Mouse (Mus musculus) myocyte (in vitro differentiated cells): ENCODE data around the gene Vps45. TPM values are rescaled to one million over a fixed set of nuclear protein-coding genes. Genes with fewer than 3 reads are reported as not detected.

Experiments
- H3K27me3 ChIP-seq: one replicate; pipeline ENCODE4 v1.6.1; 2011; ENCODE audit not compliant: control insufficient read depth, insufficient read depth, insufficient read length
- H3K36me3 ChIP-seq: one replicate; pipeline ENCODE4 v1.6.1; 2011; ENCODE audit not compliant: control insufficient read depth, insufficient read depth
- H3K4me2 ChIP-seq: one replicate; pipeline ENCODE4 v1.6.1; 2011; ENCODE audit warnings: low read depth, control low read depth
- H3K4me3 ChIP-seq: one replicate; pipeline ENCODE4 v1.5.1; 2011; ENCODE audit warnings: mild to moderate bottlenecking, control low read depth, moderate library complexity
- H3K79me2 ChIP-seq: one replicate; pipeline ENCODE4 v1.6.1; 2011; ENCODE audit not compliant: control insufficient read depth, insufficient read depth
- H3ac ChIP-seq: one replicate; pipeline ENCODE4 v1.6.1; 2011; ENCODE audit not compliant: control insufficient read depth, insufficient read length
- CEBPB ChIP-seq: IDR thresholded peaks from 2 replicates; pipeline ENCODE4 v1.6.1; 2011; ENCODE audit warnings: mild to moderate bottlenecking, moderate library complexity; ENCODE audit not compliant: poor library complexity, insufficient read depth, severe bottlenecking
- E2F4 ChIP-seq: IDR thresholded peaks from one replicate; pipeline ENCODE4 v1.6.1; 2011; ENCODE audit warnings: mild to moderate bottlenecking, control low read depth, moderate library complexity; ENCODE audit not compliant: insufficient read depth
- MAX ChIP-seq: IDR thresholded peaks from one replicate; pipeline ENCODE4 v1.6.1; 2011; ENCODE audit warnings: low read depth, mild to moderate bottlenecking, control low read depth
- MYOD1 ChIP-seq, 3 experiments: IDR thresholded peaks; one replicate each; pipeline ENCODE4 v1.6.1; 2011; ENCODE audit warnings: control low read depth in 2 of 3, low read depth in 2 of 3, mild to moderate bottlenecking in 2 of 3, moderate library complexity in 1 of 3; ENCODE audit not compliant: insufficient read length in 2 of 3, control insufficient read depth in 1 of 3
- MYOG ChIP-seq, 3 experiments: IDR thresholded peaks; one replicate each; pipeline ENCODE4 v1.6.1; 2011; ENCODE audit warnings: control low read depth in 2 of 3, low read depth in 2 of 3, mild to moderate bottlenecking in 2 of 3; ENCODE audit not compliant: insufficient read length in 2 of 3, control insufficient read depth in 1 of 3, insufficient read depth in 1 of 3
- POLR2A ChIP-seq: IDR thresholded peaks from one replicate; pipeline ENCODE4 v1.6.1; 2011; ENCODE audit warnings: low read depth, mild to moderate bottlenecking, control low read depth, moderate library complexity; ENCODE audit not compliant: insufficient read length
- POLR2AphosphoS2 ChIP-seq: IDR thresholded peaks from one replicate; pipeline ENCODE4 v1.6.1; 2011; ENCODE audit warnings: low read depth, control low read depth; ENCODE audit not compliant: insufficient read length
- REST ChIP-seq: IDR thresholded peaks from one replicate; pipeline ENCODE4 v1.6.1; 2011; ENCODE audit warnings: mild to moderate bottlenecking, control low read depth, moderate library complexity; ENCODE audit not compliant: insufficient read depth, insufficient read length
- SRF ChIP-seq: IDR thresholded peaks from one replicate; pipeline ENCODE4 v1.6.1; 2011; ENCODE audit warnings: low read depth; ENCODE audit not compliant: control insufficient read depth, insufficient read length
- TCF12 ChIP-seq: IDR thresholded peaks from one replicate; pipeline ENCODE4 v1.6.1; 2011; ENCODE audit warnings: mild to moderate bottlenecking, control low read depth; ENCODE audit not compliant: poor library complexity, insufficient read depth, severe bottlenecking
- TCF3 ChIP-seq: IDR thresholded peaks from one replicate; pipeline ENCODE4 v1.6.1; 2011; ENCODE audit warnings: low read depth, control low read depth; ENCODE audit not compliant: insufficient read length
- USF1 ChIP-seq: IDR thresholded peaks from one replicate; pipeline ENCODE4 v1.6.1; 2011; ENCODE audit warnings: low read depth, mild to moderate bottlenecking, control low read depth, moderate library complexity
- polyA plus RNA-seq: library from polyadenylated mRNA; unstranded; fragments of >200 nt; fragmentation: generic; extraction: Trizol; gene quantifications from one replicate; pipeline ENCODE4 v1.2.1, GENCODE M21; 2012; ENCODE audit warnings: missing spikeins

Gene Vps45
- polyA plus RNA-seq, 1 experiment = 22.0 TPM

DNA sequence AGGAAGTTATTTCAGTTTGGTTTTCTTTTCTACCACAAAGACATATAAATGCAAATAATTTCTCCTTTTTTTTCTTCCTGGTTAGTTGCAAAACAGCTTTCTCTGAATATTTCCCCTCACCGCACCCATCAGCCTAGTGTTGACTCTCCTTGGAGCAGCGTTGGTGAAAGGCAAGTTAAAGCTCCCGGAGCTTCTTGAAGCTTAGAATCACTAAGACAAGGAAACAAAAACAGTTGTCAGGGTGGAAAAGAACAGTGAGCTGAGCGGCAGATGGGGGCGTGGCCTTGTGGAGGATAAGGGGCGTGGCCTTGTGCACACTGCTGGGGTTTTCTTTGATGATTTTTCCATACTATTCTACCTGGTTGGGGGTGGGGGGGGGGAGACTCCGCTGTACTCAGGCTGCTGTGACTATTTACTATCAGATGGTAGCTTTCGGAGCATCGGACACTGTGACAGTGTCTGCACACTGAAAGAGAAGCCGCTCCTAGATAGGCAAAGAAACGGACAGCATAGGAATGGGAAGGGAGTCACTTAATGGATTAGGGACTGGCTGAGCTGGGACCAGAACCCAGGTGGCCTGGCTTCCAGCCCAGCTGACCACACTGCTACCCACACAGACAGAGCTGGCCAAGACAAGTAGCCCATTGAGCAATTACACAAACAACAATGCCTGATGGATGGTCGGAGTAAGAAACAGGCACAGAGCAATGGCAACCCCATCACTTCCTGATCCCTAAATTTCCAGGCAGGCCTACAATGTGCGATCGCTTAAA is 44.0 kb upstream of the Vps45 start:
- Histone ChIP-seq H3ac (no peak overlapping the region), H3K27me3 (no peaks in the 10 kb centered on the region), H3K4me3 (no peak overlapping the region), H3K36me3 (no peaks in the 10 kb centered on the region), H3K4me2 (peak overlapping the region; percentile 39), H3K79me2 (peaks cover 24% of the 10 kb centered on the region)
- peak in 1 of 3 experiments; percentile 21 for TF ChIP-seq MYOD1 (IDR thresholded peaks at IDR 0.05; ENCODE audit: control insufficient read depth in 1 of 3, insufficient read length in 2 of 3, low read depth in 2 of 3)
- peak; percentile 80 for TF ChIP-seq CEBPB
- TF ChIP-seq REST = no peak
- TF ChIP-seq TCF3 = no peak
- TF ChIP-seq MAX = no peak
- no peak for TF ChIP-seq TCF12
- TF ChIP-seq POLR2A = no peak

DNA sequence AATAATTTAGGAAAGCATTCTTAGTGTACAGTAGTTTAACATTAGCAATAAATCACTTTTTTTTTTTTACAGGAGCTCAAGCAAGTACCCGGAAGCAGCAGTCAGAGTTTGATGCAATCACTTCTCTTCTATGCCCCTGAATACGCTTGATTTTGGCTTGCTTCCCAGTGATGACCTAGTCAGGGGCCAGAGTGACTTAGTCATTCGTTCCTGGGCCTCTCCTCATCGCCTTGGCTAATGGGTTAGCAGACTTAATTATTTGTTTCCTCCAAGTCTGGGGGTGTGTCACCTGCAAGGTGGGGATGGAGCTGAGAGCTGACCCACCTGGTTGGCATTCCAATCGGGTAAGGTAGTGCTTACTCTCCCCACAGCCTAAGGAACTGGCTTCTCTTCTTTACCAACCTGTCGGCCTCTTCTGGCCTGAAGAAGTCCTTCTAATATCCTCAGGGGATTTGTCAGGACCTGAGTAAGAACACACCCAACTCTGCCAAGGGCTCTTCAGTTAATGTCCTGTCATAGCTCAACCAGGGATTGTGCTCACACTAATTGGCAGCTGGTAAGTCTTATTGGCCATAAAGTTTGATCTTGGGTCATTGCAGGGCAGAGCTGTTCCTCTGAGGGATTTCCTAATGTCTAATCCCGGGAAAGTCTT is 40.5 kb upstream of the Vps45 start:
- H3K79me2 ChIP-seq = no peaks in the 10 kb centered on the region
- TF ChIP-seq USF1 (no peak), POLR2A (no peak), E2F4 (no peak), CEBPB (peak; percentile 86)

GRCm38 (mm10) chr3:96098168-96098567 is 39.9 kb upstream of the Vps45 start:
- no peak for TF ChIP-seq USF1
- TF ChIP-seq MAX = no peak
- TF ChIP-seq MYOD1 (IDR thresholded peaks at IDR 0.05; ENCODE audit: control insufficient read depth in 1 of 3, insufficient read length in 2 of 3, low read depth in 2 of 3) = no peak
- TF ChIP-seq TCF12 = no peak
- no peak for TF ChIP-seq SRF
- no peak for TF ChIP-seq TCF3
- no peak for TF ChIP-seq REST
- no peaks in the 10 kb centered on the region for H3K27me3 ChIP-seq
- H3ac ChIP-seq = no peak overlapping the region
- no peaks in the 10 kb centered on the region for H3K36me3 ChIP-seq
- H3K4me3 ChIP-seq = no peak overlapping the region
- no peaks in the 10 kb centered on the region for H3K79me2 ChIP-seq
- peak overlapping the region; percentile 30 for H3K4me2 ChIP-seq

More for the DNA sequence above, 40.5 kb upstream of the Vps45 start:
- Histone ChIP-seq H3K36me3 (no peaks in the 10 kb centered on the region), H3ac (no peak overlapping the region), H3K4me2 (peak overlapping the region; percentile 30), H3K27me3 (no peaks in the 10 kb centered on the region), H3K4me3 (no peak overlapping the region)

DNA sequence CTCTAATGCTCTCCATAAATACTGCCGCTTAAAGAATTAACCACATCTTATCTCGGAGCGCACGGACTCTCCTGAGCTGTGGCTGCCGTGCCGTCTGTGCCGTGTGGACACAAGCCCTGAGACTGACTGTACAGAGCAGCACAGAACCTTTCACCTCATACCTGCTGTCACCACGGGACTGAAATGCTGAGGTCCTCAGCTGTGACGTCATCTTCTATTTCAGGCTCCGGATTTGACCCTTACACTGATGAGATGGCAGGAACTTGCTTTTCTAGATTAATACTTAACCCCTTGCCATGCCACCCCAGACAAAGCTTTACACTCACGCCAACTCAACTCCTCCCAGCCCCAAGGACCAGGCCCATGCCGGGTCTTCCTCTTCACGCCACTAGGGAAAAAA is 35.9 kb upstream of the Vps45 start:
- TF ChIP-seq E2F4 (no peak), SRF (no peak), MAX (no peak), REST (no peak), TCF12 (no peak), POLR2A (no peak), MYOD1 (IDR thresholded peaks at IDR 0.05; ENCODE audit: control insufficient read depth in 1 of 3, insufficient read length in 2 of 3, low read depth in 2 of 3) (no peak), POLR2AphosphoS2 (no peak), USF1 (no peak), TCF3 (no peak), MYOG (IDR thresholded peaks at IDR 0.05; ENCODE audit: control insufficient read depth in 1 of 3, insufficient read depth in 1 of 3, insufficient read length in 2 of 3, low read depth in 2 of 3) (no peak), CEBPB (no peak)
- Histone ChIP-seq H3K4me3 (no peak overlapping the region), H3K79me2 (no peaks in the 10 kb centered on the region), H3K36me3 (no peaks in the 10 kb centered on the region), H3ac (no peak overlapping the region), H3K4me2 (no peak overlapping the region), H3K27me3 (no peaks in the 10 kb centered on the region)

GRCm38 (mm10) chr3:96093509-96093908 is 35.2 kb upstream of the Vps45 start:
- TF ChIP-seq CEBPB = no peak
- TF ChIP-seq POLR2AphosphoS2 = no peak
- no peak for TF ChIP-seq TCF12
- TF ChIP-seq SRF = no peak
- no peak for TF ChIP-seq E2F4
- no peak for TF ChIP-seq USF1
- no peak overlapping the region for H3K4me3 ChIP-seq

More at GRCm38 (mm10) chr3:96093509-96093908, 35.2 kb upstream of the Vps45 start:
- no peak overlapping the region for H3ac ChIP-seq
- no peaks in the 10 kb centered on the region for H3K79me2 ChIP-seq
- H3K4me2 ChIP-seq = no peak overlapping the region
- no peaks in the 10 kb centered on the region for H3K36me3 ChIP-seq
- no peaks in the 10 kb centered on the region for H3K27me3 ChIP-seq
